Mouse (Mus musculus) right cerebral cortex, postnatal 4 days (tissue): ENCODE measurements at regions not wholly inside any gene's neighbourhood (a gene's known extent, or its start where the extent isn't known, plus 50 kb on each side); places are given as distances from the start of the nearest gene placed in this dataset.

Experiments used
- DNase-seq: peaks from one replicate; pipeline ENCODE4 v3.0.0-alpha.2; 2022

DNA sequence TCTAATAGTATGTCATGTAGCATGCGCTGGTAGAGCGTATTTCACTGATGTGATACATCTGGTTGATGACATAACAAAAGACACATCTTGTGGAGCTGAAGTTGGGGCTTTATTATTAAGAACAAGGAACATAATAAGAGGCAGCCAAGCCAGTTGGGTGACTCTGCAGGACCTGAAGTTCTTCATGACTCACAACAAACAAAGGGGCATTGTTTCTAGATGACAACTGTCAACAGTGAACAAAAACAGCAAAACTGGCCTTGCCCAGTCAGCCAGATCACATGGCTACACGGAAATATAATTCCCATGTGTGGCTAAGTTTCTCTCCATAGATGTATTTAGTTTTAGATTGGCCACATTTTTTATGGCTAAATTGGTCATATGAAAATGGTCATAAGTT lies 172.7 kb upstream of the Runx1 start:
- no peak for DNase-seq

DNA sequence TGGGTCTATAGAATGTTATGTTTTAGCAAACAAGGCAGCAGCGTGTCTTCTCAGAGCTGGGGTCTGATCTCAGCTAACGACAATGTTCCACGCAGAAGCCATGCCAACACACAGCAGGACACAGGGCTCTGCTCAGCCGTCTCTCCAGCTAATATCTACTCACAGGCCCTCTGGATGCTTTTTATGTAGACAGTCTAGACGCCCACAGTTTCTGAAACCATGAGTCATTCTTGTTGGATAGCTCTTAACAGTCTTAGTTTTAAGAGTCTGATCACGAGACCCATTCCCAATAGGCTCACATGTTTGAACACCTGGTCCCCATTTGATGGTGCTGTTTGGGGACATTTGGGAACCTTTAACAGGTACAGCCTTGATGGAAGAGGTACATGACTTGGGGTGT lies 171.7 kb upstream of the Runx1 start:
- no peak for DNase-seq

DNA sequence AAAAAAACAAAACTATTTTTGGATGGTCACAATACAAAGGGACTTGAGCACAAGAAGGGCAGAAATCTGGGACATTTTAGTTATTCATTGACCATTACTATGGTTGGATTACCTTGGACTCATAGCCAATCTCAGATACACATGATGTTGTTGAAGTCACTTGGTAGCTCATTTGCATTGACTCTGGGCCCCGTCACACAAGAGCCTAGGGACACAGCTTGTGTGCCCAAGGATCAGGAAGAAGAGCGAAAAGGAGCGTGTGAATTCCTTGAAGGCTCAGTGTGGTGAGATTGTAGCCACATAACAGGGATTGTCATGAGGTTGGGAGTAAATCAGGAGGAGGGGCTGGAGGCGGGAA lies 170.0 kb upstream of the Runx1 start:
- no peak for DNase-seq

DNA sequence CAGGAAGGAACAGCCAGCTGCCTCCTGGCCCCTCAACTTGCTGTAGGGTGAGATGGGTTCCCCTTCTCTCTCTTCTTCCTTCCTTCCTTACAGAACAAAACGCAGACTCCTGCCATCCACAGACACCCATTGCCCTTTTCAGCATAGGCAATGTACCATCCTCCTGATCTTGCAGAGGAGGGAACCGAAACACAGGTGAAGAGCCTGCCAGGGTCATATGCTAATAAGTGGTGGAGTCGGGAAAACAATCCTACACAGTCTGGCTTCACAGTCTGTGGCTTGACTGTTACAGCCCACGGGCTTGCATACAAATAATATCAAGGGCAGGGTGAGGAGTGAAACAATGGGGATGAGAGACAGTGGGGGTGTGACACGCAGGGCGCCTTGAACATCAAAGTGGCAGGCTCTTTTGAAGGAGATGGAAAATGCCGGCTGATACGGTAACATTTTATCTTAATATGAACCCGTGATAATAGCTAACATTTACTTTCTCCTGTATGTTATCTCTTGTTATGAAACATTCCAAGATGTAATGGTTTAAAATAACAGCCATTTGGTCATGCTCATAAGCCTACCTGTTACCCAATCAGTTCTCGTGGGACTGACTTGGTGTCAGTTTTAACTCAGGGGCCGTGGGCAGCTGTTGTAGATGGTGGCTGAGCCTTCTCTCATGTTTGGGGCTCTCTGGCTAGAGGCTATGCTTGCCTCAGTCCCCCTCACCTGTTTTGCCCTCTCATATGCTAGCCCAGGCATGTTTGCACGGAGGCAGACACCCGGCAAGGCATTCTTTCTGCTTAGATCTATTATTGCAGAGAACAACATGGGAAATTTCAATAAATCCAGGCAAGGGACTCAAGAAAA lies 169.4 kb upstream of the Runx1 start:
- DNase-seq = no peak

DNA sequence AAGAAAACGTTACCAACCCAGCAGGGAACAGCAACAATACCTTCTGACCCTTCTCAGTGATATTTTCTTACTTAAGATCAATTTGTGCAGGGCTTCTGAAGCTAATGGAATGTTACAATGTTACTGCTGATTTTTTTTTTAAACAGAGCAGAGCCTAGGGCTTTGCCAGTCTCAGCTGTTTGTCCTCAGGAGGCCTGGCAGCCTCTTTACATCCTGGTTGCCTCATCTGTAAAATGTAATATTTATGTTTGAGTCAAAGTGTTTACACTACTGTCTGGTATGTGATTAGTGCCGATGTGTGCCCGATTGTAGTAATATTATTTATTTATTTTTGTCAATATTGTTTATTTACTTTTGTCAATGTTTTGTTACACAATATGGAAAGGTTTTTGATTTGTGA lies 166.9 kb upstream of the Runx1 start:
- no peak for DNase-seq

DNA sequence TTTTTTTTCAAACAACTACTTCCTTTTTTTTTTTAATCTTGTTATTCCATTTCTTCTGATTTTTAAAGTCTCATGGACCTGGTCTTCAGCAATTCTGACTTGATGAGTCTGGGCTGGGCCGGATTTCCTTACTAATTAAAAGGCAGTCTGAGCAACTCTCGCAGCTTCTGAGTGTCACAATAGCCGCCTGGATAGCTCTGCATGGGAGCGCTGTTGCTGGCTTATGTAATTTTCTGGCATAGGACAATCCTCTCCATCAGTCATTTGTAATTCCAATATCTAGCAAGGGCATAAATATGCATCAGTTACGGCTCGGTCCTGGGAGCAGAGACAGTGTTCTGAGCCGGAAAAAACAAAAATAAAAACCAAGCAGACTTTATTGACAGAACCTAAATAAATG lies 165.5 kb upstream of the Runx1 start:
- no peak for DNase-seq

DNA sequence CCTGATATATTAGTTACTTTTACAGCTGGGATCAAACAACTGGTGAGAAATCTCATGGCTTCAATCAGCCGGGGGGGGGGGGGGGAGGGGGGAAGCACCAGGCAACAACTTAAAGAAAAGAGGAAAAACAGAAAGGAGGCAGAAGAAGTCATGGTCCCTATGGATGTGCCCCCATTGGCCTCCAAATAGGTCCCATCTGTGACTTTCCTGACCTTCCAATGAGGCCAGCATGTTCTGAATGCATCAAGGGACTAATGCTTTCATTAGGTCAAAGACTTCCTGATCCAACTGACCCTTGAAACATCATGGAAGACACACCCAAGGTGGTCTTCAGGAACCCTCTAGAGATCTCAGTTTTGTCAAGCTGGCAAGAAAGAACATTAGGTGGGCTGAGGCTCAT lies 162.5 kb upstream of the Runx1 start:
- no peak for DNase-seq

DNA sequence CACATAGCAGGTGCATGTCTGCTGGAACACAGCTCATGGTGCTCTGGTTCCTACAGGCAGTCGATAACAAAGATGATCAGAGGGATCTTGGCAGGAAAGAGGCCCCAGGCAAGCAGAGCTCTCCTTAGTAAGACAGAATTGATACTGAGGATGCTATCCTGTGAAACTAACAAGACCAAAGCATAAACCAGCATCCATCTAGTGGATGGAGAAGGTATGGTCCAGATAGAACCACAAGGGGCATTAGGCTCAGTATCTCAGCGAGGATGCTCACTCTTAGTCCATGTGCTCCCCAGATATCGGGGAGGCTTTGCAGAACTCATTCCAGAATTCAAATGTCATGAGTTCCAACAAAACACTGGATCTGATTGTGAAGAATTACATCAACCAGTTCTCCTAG lies 162.1 kb upstream of the Runx1 start:
- no peak for DNase-seq

DNA sequence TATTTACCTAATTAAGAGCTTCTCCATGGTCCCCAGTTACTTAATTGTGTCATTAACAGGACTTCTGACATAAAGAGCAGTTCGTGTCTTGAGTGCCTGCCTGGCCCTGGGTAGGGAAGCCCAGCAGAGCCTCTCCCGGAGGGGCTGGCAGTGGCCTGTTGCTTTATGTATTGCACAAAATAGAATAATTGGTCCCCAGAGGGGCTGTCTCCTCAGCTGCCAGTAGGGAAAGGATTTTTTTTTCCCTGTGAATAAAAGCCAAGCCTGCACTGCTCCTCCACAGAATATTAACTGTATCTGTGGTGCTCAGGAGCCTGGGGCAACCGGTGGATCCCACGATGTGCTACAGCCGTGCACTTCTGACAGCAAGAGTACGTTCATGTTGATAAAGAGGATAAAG lies 159.8 kb upstream of the Runx1 start:
- DNase-seq = no peak

DNA sequence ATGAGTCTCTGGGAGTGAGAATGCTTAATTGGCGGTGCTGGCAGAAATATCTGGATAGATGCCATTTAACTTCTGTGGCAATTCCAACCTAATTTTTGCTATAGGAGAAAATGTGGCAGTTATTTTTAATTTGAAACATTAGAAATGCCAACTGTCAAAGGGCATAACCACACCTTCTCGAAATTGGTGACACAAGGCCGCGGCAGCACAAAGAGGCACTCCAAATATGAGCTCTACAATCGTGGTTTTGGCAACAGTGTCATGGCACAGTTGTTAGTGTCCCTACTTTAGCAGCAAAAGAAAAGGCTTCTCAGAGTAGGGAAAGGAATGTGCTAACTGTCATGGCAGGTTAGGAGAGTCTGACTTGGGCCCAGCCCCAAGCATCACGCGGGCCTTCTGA lies 157.0 kb upstream of the Runx1 start:
- no peak for DNase-seq

DNA sequence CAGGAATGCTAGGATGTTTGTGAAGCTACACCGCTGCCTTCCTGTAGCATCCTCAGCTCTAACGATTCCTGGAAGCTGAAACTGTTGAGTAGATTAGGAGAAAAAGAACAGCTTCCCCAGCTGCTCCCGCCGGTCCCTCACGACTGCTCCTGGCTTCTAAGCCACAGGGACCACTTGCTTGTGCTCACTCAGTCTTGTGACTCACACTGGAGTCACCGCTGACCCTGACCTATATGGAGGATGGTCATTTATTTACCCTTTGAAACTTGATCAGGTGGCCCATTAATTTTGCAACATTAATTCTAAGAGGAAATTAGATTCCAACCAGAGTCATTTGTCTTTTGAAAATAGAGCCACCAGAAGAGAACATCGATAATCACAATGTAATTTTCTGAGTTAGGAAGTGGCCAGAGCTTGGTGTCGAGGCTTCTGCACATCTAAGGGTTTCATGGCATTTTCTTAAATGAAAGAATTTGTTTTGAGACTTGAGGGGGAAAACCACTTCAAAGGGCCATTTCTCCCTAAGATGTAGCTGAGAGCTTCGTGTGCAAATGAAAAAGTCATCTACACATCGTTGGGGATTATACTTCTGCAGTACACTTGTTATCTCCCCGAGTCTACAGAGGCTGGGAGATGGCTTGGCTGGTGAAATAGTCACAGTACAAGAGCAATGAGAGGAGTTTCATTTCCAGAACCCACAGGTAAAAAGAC lies 153.8 kb upstream of the Runx1 start:
- no peak for DNase-seq

DNA sequence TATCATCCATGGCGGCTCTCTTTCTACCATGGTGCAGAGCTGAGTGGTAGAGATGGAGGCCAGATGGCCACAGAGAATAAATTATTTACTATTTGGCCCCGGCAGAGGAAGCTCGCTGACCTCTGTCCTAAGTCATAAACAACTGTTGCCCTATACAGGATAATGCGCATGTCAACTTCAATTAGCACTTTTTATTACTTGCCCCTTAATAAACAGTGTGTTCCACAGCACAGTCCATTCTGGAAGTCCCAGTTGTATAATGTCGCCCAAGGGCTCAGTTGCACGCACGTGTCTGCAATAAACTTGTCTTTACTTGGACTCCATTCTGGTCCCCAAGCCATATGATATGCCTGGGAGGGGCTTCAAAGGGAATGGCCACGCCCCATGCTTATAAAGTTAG lies 150.1 kb upstream of the Runx1 start:
- no peak for DNase-seq

DNA sequence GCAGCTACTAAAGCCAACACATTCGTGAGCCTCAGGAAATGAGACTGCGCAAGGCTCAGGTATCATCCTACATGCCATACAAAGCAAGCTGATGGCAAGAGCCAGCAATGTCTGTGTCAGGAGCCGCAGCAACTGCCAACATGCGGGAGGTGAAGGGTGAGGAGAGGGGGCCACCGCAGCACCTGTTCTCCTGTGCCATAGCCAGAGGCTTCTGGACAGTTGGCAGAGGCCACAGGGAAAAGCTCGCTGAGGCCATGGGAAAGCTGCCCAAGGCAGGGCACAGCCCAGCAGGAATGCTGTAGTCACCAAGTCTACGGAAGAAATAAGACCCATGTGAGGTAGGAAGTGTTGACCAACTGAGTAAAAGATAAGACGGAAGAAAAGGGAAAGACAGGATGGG lies 149.1 kb upstream of the Runx1 start:
- no peak for DNase-seq

DNA sequence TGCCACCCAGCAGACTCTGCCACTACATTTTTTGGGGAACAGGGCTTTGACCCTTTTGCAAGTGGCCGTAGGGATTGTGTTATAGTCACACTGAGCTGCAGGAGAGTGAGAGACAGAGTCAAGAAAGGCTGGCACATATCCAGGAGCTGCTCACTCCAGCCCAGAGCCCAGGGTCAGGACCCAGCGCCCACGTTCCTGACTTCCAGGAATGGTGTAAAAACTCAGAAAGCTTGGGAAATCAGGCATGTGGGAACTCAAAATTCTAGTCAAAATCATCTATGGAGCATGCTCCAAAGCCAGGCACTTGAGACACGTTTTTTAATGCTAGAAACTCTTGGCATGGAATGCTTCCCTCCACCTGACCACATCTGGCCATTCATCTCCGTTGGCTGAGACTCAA lies 146.7 kb upstream of the Runx1 start:
- DNase-seq = no peak

DNA sequence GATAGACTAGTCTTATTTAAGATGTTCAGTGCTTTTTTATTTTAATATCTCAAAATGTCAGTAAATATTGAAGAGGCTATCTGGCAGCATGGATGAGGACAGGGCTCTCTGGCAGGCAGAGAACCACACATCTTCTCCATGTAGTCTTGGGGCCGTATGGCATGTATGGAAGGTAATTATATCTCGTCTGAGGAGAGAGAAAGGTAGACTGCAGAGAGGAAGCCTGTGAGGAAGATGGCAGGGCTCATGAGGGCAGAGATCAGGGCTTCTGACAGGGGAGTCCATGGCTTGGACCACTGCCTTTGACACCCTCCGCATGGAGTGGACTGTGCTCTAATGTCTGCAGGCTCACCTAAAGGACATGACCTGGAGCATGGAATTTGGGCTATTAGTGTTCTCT lies 146.0 kb upstream of the Runx1 start:
- DNase-seq = no peak

DNA sequence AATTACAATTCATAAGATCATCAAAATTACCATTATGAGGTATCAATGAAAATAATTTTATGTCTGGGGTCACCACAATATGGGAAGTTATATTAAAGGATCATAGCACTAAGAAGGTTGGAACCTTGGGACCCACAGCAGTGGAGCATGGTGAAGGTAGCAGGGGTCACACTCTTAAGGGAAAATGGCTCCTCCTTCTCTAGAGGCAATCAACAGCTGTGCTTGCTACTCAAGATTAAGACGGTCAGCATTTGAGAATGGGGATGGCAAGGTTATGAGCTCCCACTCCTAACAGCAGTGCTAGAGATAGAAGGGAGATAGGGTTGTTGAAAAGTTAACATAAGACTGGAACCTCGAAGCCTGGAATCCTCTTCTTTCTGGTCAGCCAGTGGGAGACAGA lies 144.6 kb upstream of the Runx1 start:
- no peak for DNase-seq

DNA sequence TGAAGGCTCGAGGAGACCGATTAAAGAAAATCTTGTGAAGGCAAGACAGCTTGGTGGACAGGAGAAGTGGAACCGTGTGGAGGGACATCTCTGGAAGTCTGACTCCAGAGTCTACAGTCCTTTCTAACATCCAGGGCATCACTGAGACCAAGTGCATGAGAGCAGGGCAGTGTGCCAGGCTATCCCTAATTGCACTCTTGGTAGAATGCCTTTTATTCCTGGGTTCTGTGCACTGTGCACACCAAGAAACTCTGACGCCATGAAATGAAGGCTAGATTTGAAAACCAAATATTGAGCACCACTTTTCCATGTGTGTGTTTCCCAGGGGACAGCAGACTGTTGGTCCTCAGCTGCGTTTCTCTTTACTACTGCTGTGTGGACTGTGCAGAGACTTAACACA lies 143.1 kb upstream of the Runx1 start:
- DNase-seq = no peak

DNA sequence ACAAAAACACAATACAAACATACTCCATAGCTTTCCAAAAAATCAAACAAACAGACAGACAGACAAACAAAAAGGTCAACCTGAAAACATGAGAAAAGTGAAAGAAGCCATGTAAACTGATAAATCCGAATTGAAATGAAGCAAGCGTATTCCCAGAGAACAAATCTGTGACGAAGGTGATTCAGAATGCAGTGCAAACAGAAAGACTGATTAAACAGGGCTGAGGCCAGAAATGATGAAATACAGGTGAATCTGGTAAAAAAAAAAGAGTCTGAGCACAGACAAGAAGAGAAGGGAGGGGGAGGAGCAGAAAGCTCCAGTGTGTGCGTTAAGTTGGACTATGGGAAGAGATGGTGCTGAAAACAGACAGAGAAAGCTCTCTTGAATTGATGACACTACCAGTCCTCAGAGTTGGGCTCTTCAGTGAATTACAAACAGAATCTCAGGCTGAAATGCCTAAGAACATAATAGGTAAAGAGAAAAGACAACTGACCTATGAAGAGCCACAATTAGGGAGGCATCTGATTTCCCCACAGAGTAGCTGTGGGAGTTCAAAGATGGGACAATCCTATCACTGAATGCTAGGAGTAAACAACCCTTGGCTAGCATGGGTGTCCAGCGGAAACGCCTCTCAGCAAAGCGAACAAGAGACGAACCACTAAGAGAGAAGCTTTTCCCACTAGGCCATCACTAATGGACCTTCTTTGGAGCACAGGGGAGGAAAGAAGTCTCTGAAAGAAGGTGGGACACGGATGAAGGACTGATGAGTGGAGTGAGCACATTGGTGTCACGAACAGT lies 140.3 kb upstream of the Runx1 start:
- no peak for DNase-seq

DNA sequence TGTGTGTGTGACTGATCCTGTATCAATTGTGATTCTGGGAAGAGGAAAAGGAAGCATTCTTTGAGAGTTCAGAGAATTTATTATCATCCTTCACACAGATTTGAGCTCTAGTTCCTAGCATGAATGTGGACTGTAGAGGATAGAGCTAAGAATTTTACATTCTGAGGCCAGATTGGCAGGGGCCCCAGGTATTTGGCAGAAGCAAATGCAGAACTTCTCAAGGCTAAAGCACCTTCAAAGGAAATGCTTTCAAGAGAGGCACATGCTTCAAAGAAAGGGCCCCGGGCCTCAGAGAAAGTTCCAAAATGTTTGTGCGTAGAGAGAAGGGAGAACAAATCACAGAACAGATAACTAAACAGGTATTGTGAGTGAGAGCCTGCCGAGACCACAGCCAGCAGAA lies 139.7 kb upstream of the Runx1 start:
- no peak for DNase-seq

DNA sequence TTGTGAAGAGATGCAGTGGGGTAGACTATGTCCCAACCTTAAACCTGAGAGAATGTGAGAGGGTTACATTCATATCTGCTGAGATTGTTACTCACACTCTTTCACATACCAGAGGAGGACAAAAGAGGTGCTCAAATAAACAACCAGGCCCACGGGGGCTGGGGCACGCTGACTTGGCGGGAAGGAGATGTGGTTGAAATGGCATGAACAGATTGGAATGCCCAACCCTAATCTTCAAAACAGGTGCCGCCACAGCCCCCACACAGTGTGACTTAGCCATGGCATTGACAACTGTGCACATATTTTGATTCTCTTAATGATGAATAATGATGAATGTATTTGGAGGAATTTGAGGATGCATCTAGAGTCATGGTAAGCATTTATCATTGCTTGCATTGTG lies 137.6 kb upstream of the Runx1 start:
- DNase-seq = no peak

DNA sequence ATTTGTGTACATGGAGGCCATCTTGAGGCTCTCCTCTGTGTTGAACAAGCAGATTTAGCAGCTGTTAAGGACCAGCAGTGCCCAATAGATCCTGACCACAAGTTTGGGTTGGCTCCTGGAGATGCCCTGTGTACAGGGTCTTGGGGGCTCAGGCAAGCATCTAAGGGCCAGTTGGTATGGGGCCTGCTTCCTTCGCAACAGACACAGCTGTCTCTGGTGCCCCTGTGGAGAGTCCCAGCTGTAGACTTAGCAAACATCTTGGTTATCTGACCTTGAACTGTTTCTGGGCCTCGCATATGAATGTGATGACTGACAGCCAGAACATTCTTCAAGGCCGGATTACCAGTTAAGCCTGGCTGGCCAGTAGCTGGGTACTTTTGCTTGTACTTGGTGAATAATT lies 135.4 kb upstream of the Runx1 start:
- no peak for DNase-seq

DNA sequence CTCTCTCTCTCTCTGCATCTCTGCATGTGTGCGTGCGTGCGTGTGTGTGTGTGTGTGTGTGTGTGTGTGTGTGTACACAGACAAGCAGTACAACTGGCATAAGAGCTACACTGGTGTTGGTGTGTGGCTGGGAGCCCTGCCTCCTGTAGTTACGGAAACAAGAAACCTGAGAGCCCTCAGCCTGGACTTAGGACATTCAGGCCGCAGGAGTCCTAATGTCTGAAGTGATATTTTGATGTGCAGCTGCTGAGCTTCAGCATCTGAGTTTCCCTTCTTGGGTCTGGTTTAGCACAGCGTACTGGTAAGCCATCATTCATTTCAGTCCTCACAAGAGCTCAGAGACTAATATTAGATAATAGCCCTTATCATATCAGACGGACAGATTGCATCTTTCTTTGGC lies 134.8 kb upstream of the Runx1 start:
- no peak for DNase-seq

DNA sequence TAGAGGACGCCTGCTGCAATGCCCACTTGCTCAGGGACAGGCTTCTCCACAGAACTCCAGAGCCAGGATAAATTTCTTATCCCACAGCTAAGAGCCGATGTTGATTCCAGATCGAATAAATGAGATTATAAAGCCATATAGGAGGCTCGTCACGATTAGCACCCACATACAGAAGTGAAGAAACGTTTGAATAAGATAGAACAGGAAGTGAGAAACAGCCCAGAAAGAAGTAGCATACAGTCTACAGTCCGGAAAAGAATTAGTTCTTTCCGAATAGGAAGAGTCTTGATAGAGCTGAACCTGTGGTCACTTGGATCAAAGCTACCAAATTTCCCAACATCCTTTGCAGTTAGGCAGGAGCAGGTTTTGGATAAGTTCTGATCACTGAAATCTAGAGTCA lies 133.0 kb upstream of the Runx1 start:
- no peak for DNase-seq

DNA sequence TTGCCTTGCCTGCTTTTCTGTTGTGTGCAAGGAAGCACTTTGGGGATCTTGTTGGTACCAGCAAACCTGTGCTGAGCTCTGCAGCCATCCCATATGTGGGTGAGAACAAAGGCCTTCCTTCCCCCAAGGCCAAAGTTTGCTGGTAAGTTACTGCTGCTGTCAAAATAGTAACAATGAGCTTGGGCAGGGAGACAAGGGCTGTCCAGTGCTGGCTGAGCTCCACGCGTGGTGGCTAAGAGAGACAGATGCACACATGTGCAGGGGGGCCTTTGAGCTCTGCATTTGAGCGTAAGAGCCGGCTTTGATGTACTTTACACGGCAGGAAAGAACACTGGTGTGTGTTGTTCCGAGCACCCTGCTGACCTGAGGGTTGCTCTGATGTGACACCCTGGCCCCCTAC lies 132.2 kb upstream of the Runx1 start:
- no peak for DNase-seq
